Mouse (Mus musculus) lung, adult 2 months (tissue): Measurements from ENCODE around the gene Abcg5. TPM values are rescaled to one million over a fixed set of nuclear protein-coding genes. Genes with fewer than 3 reads are reported as not detected.

Experiments used
- DNase-seq: peaks from one replicate; pipeline ENCODE4 v3.0.0; 2022
- H3K4me1 ChIP-seq: fragments of 200-500 bp; 2 replicates; pipeline ENCODE4 v1.6.1; 2011; ENCODE audit warnings: low read length; ENCODE audit not compliant: control insufficient read depth, insufficient read depth
- H3K4me3 ChIP-seq: fragments of 200-500 bp; replicated peaks from 2 replicates; pipeline ENCODE3; 2011; ENCODE audit warnings: low read depth, mild to moderate bottlenecking, control low read depth, low read length; ENCODE audit errors: extremely low read depth
- CTCF ChIP-seq: fragments of 200-500 bp; IDR thresholded peaks from 2 replicates; pipeline ENCODE4 v1.5.1; 2011; ENCODE audit warnings: mild to moderate bottlenecking, low read length, control low read depth; ENCODE audit not compliant: insufficient read depth
- POLR2A ChIP-seq: fragments of 200-500 bp; IDR thresholded peaks from 2 replicates; pipeline ENCODE4 v1.6.1; 2011; ENCODE audit warnings: low read depth, mild to moderate bottlenecking, control low read depth, low read length, borderline replicate concordance; ENCODE audit errors: extremely low read depth
- WGBS: fragments of 180-500 bp; shearing (Covaris S2); methylation state at CpG from one replicate; pipeline ENCODE4 v1.1.7; 2018; 5-methylcytosine and 5-hydroxymethylcytosine counted together
- polyA plus RNA-seq: library from polyadenylated mRNA; depleted of rRNA; stranded (reverse); fragments of >200 nt; gene quantifications from 2 replicates; pipeline ENCODE4 v1.2.3, GENCODE M21; 2012

Abcg5 gene
- polyA plus RNA-seq, 1 experiment: 0.33 TPM

DNA sequence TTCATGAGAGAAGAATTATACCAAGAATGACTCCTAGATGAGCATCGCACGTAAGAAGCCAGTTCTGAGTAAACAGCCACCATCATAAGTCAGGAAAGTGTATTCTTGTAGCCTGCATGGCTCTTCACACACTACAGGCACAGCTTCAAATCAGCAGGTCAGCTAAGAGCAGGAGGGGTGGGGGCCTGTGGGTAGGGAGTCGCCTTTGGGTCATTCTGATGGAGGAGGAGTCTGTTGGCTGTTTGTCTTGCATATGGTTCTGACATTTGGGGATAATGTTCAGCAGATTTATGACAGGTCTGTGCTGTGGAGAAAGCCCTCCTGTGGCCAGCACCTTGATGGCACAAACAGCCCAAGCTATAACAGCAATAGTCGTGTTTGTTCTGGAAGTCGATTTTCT lies 26.6 kb downstream of the Abcg5 start:
- Histone ChIP-seq H3K4me3 (no peak overlapping the region), H3K4me1 (no peaks in the 10 kb centered on the region)
- TF ChIP-seq CTCF (no peak), POLR2A (no peak)
- WGBS: 72% methylated on average over 5 of the region's 5 CpGs
- DNase-seq: no peak

GRCm38 (mm10) chr17:84653544-84653943 lies 29.3 kb downstream of the Abcg5 start:
- H3K4me1 ChIP-seq: no peaks in the 10 kb centered on the region
- no peak overlapping the region for H3K4me3 ChIP-seq
- no peak for DNase-seq
- WGBS: 90% methylated on average over 9 of the region's 9 CpGs
- no peak for TF ChIP-seq CTCF
- no peak for TF ChIP-seq POLR2A

GRCm38 (mm10) chr17:84650302-84651017 lies 32.4 kb downstream of the Abcg5 start:
- WGBS: 63% methylated on average over 9 of the region's 9 CpGs

GRCm38 (mm10) chr17:84647630-84648029 lies 35.2 kb downstream of the Abcg5 start:
- H3K4me3 ChIP-seq: no peak overlapping the region
- WGBS: 65% methylated on average over 4 of the region's 4 CpGs
- TF ChIP-seq POLR2A: no peak
- TF ChIP-seq CTCF: no peak

More at GRCm38 (mm10) chr17:84650302-84651017, 32.4 kb downstream of the Abcg5 start:
- Histone ChIP-seq H3K4me3 (no peak overlapping the region), H3K4me1 (no peaks in the 10 kb centered on the region)
- TF ChIP-seq POLR2A (no peak), CTCF (no peak)
- no peak for DNase-seq

GRCm38 (mm10) chr17:84646477-84646876 lies 36.3 kb downstream of the Abcg5 start:
- no peak for DNase-seq
- WGBS: 67% methylated on average over 2 of the region's 2 CpGs
- TF ChIP-seq POLR2A: no peak
- no peak for TF ChIP-seq CTCF
- Histone ChIP-seq H3K4me3 (no peak overlapping the region), H3K4me1 (no peaks in the 10 kb centered on the region)

More at GRCm38 (mm10) chr17:84647630-84648029, 35.2 kb downstream of the Abcg5 start:
- DNase-seq: no peak
- H3K4me1 ChIP-seq: no peaks in the 10 kb centered on the region

DNA sequence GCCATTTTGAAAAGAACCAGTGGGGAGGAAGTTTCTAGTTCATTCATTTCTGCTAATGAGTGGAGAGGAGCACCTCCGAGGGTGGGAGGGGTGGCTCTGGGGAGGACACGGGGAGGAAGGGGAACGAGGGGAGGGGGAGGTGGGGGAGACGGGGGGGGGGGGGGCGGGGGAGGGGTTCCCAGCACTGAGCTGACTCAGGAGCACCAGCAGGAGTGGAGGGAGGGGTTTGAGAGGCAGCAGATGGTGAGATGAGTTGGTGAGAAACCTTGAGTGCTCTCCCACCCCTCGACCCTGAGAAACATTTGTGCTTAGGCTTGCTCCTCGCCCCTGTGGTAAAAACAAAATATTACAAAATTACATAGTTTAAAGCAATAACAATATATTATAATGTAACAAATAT lies 36.9 kb downstream of the Abcg5 start:
- DNase-seq: no peak
- TF ChIP-seq CTCF: no peak
- no peak for TF ChIP-seq POLR2A
- 41% methylated on average over 3 of the region's 7 CpGs for WGBS
- H3K4me1 ChIP-seq: no peaks in the 10 kb centered on the region
- H3K4me3 ChIP-seq: no peak overlapping the region

- no peak overlapping the region for H3K4me3 ChIP-seq
- no peak for DNase-seq
- no peaks in the 10 kb centered on the region for H3K4me1 ChIP-seq
- no peak for TF ChIP-seq CTCF
- no peak for TF ChIP-seq POLR2A
- 50% methylated on average over 9 of the region's 9 CpGs for WGBS
Measured at GRCm38 (mm10) chr17:84645119-84645518, 37.7 kb downstream of the Abcg5 start.

GRCm38 (mm10) chr17:84644292-84645050 lies 38.3 kb downstream of the Abcg5 start:
- no peak for DNase-seq
- H3K4me3 ChIP-seq: no peak overlapping the region
- TF ChIP-seq POLR2A (no peak), CTCF (no peak)
- 66% methylated on average over 16 of the region's 16 CpGs for WGBS
- H3K4me1 ChIP-seq: no peaks in the 10 kb centered on the region

DNA sequence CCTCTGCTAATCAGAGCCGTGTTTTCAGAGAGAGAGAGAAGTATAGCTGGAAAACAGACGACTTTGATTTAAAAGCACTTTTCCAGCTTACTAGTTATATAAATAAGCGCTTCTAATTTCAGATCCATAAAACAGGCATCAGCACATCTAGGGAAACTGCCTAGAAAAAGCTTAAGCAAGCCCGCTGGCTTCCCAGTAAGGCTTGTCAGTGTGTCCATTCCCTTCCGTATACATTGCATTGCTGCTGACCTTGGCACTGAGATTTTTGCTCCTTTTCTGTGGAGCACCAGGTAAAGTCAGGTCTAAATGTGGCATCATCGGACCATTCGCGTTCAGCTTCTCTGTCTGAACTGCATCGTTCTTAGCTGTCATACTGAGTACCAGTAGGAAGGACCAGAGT lies 40.5 kb downstream of the Abcg5 start:
- WGBS: 87% methylated on average over 9 of the region's 9 CpGs
- H3K4me3 ChIP-seq: no peak overlapping the region
- DNase-seq: no peak
- TF ChIP-seq CTCF (no peak), POLR2A (no peak)
- H3K4me1 ChIP-seq: peaks cover 3% of the 10 kb centered on the region; the same call in 1 of the 2 replicates
